Mouse (Mus musculus) skeletal muscle tissue, adult 2 months (tissue): ENCODE data around the gene Nptx1.

Experiments
- DNase-seq: peaks from one replicate; pipeline ENCODE4 v3.0.0-alpha.2; 2012; ENCODE audit warnings: low read depth, low spot score

The Nptx1 gene

GRCm38 (mm10) chr11:119547183-119547921, at the start of gene Nptx1:
Gene Nptx1 (minus strand): TSS chr11:119547753.
- DNase-seq: no peak

GRCm38 (mm10) chr11:119593966-119594365, 46.4 kb upstream of the Nptx1 start:
- DNase-seq: no peak

GRCm38 (mm10) chr11:119589242-119589641, 41.7 kb upstream of the Nptx1 start:
- peak; percentile 3 for DNase-seq

- DNase-seq: no peak
These were observed 39.6 kb upstream of the Nptx1 start for GRCm38 (mm10) chr11:119587112-119587511.

- DNase-seq: no peak
These were observed 39.0 kb upstream of the Nptx1 start for GRCm38 (mm10) chr11:119586511-119586910.

GRCm38 (mm10) chr11:119577721-119578120, 30.2 kb upstream of the Nptx1 start:
- DNase-seq: no peak

GRCm38 (mm10) chr11:119576855-119577254, 29.3 kb upstream of the Nptx1 start:
- DNase-seq: no peak

GRCm38 (mm10) chr11:119572316-119573010, 24.9 kb upstream of the Nptx1 start:
- DNase-seq: no peak

GRCm38 (mm10) chr11:119566188-119566587, 18.6 kb upstream of the Nptx1 start:
- no peak for DNase-seq

- no peak for DNase-seq
These were observed 18.1 kb upstream of the Nptx1 start for GRCm38 (mm10) chr11:119565684-119566083.

- DNase-seq: no peak
These were observed 17.5 kb upstream of the Nptx1 start for GRCm38 (mm10) chr11:119565021-119565420.

GRCm38 (mm10) chr11:119564383-119564782, 16.8 kb upstream of the Nptx1 start:
- no peak for DNase-seq

GRCm38 (mm10) chr11:119563166-119563565, 15.6 kb upstream of the Nptx1 start:
- DNase-seq: no peak

GRCm38 (mm10) chr11:119562286-119562685, 14.7 kb upstream of the Nptx1 start:
- DNase-seq: no peak

GRCm38 (mm10) chr11:119558870-119559610, 11.5 kb upstream of the Nptx1 start:
- no peak for DNase-seq

- no peak for DNase-seq
These were observed 10.7 kb upstream of the Nptx1 start for GRCm38 (mm10) chr11:119557940-119558869.

- DNase-seq: no peak
These were observed 7.6 kb upstream of the Nptx1 start for GRCm38 (mm10) chr11:119555170-119555569.

GRCm38 (mm10) chr11:119554706-119555105, 7.2 kb upstream of the Nptx1 start:
- DNase-seq: no peak

GRCm38 (mm10) chr11:119552902-119553802, 5.6 kb upstream of the Nptx1 start:
- no peak for DNase-seq

- DNase-seq: no peak
These were observed 4.7 kb upstream of the Nptx1 start for GRCm38 (mm10) chr11:119552301-119552700.
